Mouse (Mus musculus) kidney, embryonic 16.5 days (tissue): ENCODE results near the gene Slc22a15. TPM values are rescaled to one million over a fixed set of nuclear protein-coding genes. Genes with fewer than 3 reads are reported as not detected.

Source experiments
- ATAC-seq: fragments of 200-750 bp; cut with Nextera tagmentation; 2 replicates; pipeline ENCODE4 v1.8.0; 2017; ENCODE audit warnings: moderate TSS enrichment; ENCODE audit not compliant: low FRiP score, low TSS enrichment
- H3K27ac ChIP-seq: fragments of 300-500 bp; sonication (generic); 2 replicates; pipeline ENCODE4 v1.5.1; 2014; ENCODE audit warnings: low read length
- H3K27me3 ChIP-seq: fragments of 300-500 bp; sonication (generic); 2 replicates; pipeline ENCODE4 v1.6.1; 2014; ENCODE audit warnings: low read length, control low read depth, mixed read lengths; ENCODE audit not compliant: insufficient read depth
- H3K36me3 ChIP-seq: fragments of 300-500 bp; sonication (generic); 2 replicates; pipeline ENCODE4 v1.6.1; 2014; ENCODE audit warnings: low read length, control low read depth, mixed read lengths; ENCODE audit not compliant: insufficient read depth
- H3K4me1 ChIP-seq: fragments of 300-500 bp; sonication (generic); 2 replicates; pipeline ENCODE4 v1.6.1; 2014; ENCODE audit warnings: low read length, control low read depth, mixed read lengths; ENCODE audit not compliant: insufficient read depth
- H3K4me2 ChIP-seq: fragments of 300-500 bp; sonication (generic); replicated peaks from 2 replicates; pipeline ENCODE4 v1.6.1; 2014; ENCODE audit warnings: low read depth, low read length
- H3K4me3 ChIP-seq: fragments of 300-500 bp; sonication (generic); 2 replicates; pipeline ENCODE4 v1.5.1; 2014; ENCODE audit warnings: mild to moderate bottlenecking, low read length
- H3K9ac ChIP-seq: fragments of 300-500 bp; sonication (generic); replicated peaks from 2 replicates; pipeline ENCODE4 v1.6.1; 2014; ENCODE audit warnings: low read length
- H3K9me3 ChIP-seq: fragments of 300-500 bp; sonication (generic); 2 replicates; pipeline ENCODE4 v1.6.1; 2016; ENCODE audit warnings: low read length, control low read depth
- WGBS: fragments of 180-500 bp; shearing (Covaris S2); extraction: QIAGEN DNeasy Blood & Tissue Kit; methylation state at CpG from one replicate; pipeline ENCODE4 v1.1.7; 2014; 5-methylcytosine and 5-hydroxymethylcytosine counted together
- polyA plus RNA-seq: library from polyadenylated mRNA; unstranded; fragments of >200 nt; fragmentation: Nextera tagmentation; extraction: Ambion mirVana; gene quantifications from 2 replicates; pipeline ENCODE4 v1.2.1, GENCODE M21; 2015

Slc22a15 gene
- polyA plus RNA-seq, 1 experiment from 2014 or later, result 3.0 TPM

DNA sequence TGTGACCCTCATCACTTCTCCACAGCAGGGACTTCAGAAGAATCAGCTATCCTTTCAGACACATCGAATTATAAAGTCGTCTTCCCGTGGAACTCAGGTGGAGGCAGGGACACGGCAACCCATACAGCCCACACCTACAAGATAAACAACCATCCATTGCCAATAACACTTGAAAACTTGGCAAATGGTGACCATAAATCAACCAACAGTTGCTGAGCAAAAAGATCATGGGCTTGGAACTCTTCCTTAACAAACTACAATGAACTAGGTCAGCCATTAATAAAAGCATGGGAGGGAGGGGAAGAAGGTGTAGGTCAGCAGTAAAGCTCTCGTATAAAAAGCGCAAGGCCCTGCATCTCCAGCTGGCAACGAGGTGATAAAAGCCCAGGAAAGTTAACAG lies 1.9 kb downstream of the Slc22a15 start:
- no peak for ATAC-seq
- no peaks in the 10 kb centered on the region for H3K9me3 ChIP-seq
- peaks cover 20% of the 10 kb centered on the region for H3K4me1 ChIP-seq
- no peak overlapping the region for H3K4me2 ChIP-seq
- H3K27me3 ChIP-seq, result no peaks in the 10 kb centered on the region
- H3K9ac ChIP-seq, result no peak overlapping the region
- H3K4me3 ChIP-seq, result no peak overlapping the region
- 57% methylated on average over 7 of the region's 7 CpGs for WGBS
- no peaks in the 10 kb centered on the region for H3K36me3 ChIP-seq
- H3K27ac ChIP-seq, result no peak overlapping the region

DNA sequence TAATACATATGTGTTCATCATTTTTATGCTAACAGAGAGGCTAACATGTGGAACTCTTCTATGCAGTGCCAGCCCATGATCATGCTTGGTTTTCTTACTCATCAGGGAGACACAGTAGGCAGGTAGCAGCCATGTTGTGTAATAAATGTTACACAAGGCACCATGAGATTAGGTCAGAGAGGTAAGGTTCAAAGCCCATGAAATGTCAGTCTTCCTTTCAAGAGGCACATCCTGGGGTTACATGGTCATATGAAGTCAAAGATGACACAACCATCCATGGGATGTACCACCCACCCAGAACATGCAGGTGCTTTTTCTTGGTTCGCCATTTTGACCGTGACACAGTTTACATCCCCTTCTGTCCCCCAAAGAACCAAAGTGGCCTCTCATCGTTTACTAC lies 5.7 kb downstream of the Slc22a15 start:
- Histone ChIP-seq H3K4me2 (no peak overlapping the region), H3K9me3 (no peaks in the 10 kb centered on the region), H3K4me3 (no peak overlapping the region), H3K27ac (no peak overlapping the region), H3K36me3 (no peaks in the 10 kb centered on the region), H3K4me1 (peaks cover 11% of the 10 kb centered on the region), H3K9ac (no peak overlapping the region), H3K27me3 (no peaks in the 10 kb centered on the region)
- no peak for ATAC-seq
- 94% methylated on average over 3 of the region's 3 CpGs for WGBS

DNA sequence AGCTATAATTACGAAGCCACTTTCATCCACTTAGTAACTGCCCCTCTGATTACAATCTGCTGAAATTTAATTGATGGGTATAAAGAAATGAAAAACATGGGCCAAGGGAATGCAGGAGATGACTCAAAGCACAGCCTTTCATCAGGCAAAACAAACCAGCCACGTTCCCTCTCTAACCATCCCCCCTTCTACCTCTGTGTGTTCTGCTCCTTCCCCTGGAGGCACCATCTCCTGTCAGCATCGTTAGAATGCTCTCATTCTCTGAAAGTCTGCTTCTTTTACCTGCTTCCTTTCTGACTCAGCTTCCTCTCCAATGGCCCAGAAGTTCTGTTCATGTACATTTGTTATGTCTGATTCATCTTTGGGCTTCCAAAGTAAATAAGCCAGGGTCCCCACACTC lies 6.6 kb downstream of the Slc22a15 start:
- H3K9me3 ChIP-seq, result no peaks in the 10 kb centered on the region
- H3K4me3 ChIP-seq, result no peak overlapping the region
- ATAC-seq, result no peak
- H3K9ac ChIP-seq, result no peak overlapping the region
- H3K27me3 ChIP-seq, result no peaks in the 10 kb centered on the region
- H3K27ac ChIP-seq, result no peak overlapping the region
- 29% methylated on average over 3 of the region's 3 CpGs for WGBS
- no peaks in the 10 kb centered on the region for H3K36me3 ChIP-seq
- H3K4me1 ChIP-seq, result peaks cover 2% of the 10 kb centered on the region; the same call in 1 of the 2 replicates
- no peak overlapping the region for H3K4me2 ChIP-seq

DNA sequence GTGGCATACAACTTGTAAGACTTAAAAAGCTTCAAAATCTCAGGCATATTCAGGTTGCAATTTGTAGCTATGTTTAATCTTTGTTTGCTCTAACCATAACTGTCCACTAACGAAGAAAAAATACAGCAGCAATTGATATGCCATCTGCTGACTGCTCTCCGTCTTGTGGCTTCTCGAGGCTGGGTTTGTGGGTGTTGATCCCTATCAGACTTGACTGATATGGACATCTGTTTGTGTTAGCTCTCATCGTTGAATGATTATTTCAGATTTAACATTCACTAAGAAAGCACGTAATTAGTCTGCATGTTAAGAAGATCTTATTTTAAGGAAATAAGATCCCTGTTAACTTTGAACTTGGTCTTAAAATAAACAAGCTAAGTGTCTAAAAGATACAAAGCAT lies 7.7 kb downstream of the Slc22a15 start:
- no peaks in the 10 kb centered on the region for H3K36me3 ChIP-seq
- H3K27me3 ChIP-seq, result no peaks in the 10 kb centered on the region
- no peak for ATAC-seq
- no peaks in the 10 kb centered on the region for H3K9me3 ChIP-seq
- H3K27ac ChIP-seq, result no peak overlapping the region
- no peaks in the 10 kb centered on the region for H3K4me1 ChIP-seq
- H3K9ac ChIP-seq, result no peak overlapping the region
- WGBS, result 65% methylated on average over 5 of the region's 5 CpGs
- H3K4me2 ChIP-seq, result no peak overlapping the region
- H3K4me3 ChIP-seq, result no peak overlapping the region

DNA sequence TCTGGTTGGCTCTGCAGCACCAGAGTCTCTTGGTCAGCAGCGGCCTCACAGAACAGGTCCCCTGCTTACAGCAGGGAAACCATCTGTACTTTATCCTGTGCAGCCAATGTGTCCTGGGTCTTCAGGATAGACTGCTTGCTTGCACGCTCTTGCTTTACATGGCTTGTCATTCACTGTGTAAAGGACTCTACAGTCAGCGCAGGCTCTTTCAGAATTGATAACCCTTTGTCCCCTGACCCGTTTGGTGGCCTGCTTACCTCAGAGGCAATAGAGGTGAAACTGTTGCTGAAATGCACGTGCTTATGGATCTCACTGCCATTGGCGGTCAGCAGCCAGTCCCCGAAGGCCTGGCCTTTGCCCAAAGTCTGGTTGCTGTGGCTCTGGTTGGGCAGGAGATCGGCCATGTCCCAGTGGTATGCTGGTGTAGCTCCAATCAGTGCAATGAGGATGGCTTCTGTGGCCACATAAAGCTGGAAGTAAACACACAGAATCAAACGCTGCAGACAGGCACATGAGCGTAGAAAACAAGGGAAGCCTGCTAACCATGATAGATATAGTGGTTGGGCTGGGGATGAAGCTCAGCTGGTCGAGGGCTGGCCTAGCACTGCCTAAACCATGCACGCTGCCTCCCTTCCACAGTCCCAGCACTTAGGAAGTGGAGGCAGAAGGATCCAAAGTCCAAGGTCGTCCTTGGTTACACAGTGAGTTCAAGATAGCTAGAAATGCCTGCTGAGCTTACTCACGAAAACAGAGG lies 9.0 kb downstream of the Slc22a15 start:
- no peak for ATAC-seq
- H3K27ac ChIP-seq, result no peak overlapping the region
- no peaks in the 10 kb centered on the region for H3K4me1 ChIP-seq
- 74% methylated on average over 14 of the region's 14 CpGs for WGBS
- no peaks in the 10 kb centered on the region for H3K36me3 ChIP-seq
- no peak overlapping the region for H3K4me3 ChIP-seq
- H3K4me2 ChIP-seq, result no peak overlapping the region
- no peaks in the 10 kb centered on the region for H3K9me3 ChIP-seq
- no peaks in the 10 kb centered on the region for H3K27me3 ChIP-seq
- no peak overlapping the region for H3K9ac ChIP-seq

DNA sequence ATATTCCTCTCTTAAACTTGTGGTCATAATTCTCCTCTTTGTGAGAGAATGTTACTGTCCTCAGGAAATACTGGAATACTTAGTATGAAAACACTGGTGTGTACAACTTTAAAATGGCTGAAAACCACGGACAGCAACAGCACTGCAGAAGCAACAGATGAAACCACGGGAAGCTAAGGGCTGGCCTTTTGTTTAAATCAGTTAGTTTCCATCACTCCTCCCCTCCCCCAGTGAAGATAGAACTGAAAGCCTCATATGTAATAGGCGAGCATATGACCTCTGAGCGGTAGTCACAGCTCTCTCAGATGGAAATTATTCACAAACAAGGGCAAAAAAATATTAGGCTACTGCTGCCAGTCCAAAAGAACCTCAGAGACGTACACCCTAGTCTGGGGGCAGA lies 10.0 kb downstream of the Slc22a15 start:
- ATAC-seq, result no peak
- H3K9ac ChIP-seq, result no peak overlapping the region
- 81% methylated on average over 5 of the region's 5 CpGs for WGBS

DNA sequence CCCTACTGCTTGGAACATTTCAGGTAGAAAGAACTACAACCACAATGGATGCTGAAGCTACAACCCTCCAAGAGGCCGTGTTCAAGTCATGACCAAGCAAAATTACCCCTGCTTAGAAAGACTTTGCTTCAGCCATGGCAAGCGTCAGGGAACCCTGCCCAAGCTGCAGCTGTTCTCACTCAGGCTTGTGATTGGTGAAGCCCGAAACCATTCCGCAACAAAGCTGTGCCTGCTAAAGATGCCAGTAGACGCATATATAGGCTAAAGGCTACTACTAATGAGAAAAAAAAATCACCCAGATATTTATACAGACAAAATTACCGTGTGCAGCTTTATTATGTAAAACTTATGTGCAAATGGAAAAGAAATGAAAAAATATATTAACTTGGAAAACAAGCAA lies 12.2 kb downstream of the Slc22a15 start:
- Histone ChIP-seq H3K4me2 (no peak overlapping the region), H3K27me3 (no peaks in the 10 kb centered on the region), H3K36me3 (no peaks in the 10 kb centered on the region; the same call in 1 of the 2 replicates), H3K9me3 (no peaks in the 10 kb centered on the region), H3K9ac (no peak overlapping the region), H3K4me3 (no peak overlapping the region), H3K4me1 (no peaks in the 10 kb centered on the region), H3K27ac (no peak overlapping the region)
- 70% methylated on average over 6 of the region's 6 CpGs for WGBS
- ATAC-seq, result no peak

More for the DNA sequence above, 10.0 kb downstream of the Slc22a15 start:
- Histone ChIP-seq H3K4me2 (no peak overlapping the region), H3K4me3 (no peak overlapping the region), H3K27ac (no peak overlapping the region), H3K4me1 (no peaks in the 10 kb centered on the region), H3K9me3 (no peaks in the 10 kb centered on the region), H3K27me3 (no peaks in the 10 kb centered on the region), H3K36me3 (no peaks in the 10 kb centered on the region)

DNA sequence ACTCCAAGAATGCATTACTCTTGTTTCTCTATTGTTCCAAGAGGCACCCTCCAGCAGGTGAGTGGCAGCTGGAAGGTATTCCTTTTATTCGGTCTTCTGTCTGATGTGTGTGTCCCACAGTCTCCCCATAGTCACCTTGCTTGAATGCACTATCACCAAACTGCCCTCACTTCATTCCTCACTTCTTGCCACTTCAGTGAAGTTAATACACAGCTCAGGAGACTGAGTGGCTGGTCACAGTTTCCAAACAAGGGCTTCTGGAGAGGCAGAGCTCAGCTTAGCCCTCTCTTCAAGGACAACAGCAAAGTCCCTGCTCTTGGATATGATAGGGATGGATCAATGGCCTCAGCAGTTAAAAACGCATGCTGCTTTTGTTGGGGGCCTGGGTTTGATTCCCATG lies 17.2 kb downstream of the Slc22a15 start:
- 67% methylated on average over 2 of the region's 2 CpGs for WGBS
- no peak overlapping the region for H3K9ac ChIP-seq
- no peak overlapping the region for H3K4me3 ChIP-seq
- no peak for ATAC-seq
- H3K27me3 ChIP-seq, result no peaks in the 10 kb centered on the region
- H3K36me3 ChIP-seq, result no peaks in the 10 kb centered on the region; the same call in 1 of the 2 replicates
- no peak overlapping the region for H3K4me2 ChIP-seq
- peaks cover 7% of the 10 kb centered on the region for H3K4me1 ChIP-seq
- no peak overlapping the region for H3K27ac ChIP-seq
- H3K9me3 ChIP-seq, result no peaks in the 10 kb centered on the region

DNA sequence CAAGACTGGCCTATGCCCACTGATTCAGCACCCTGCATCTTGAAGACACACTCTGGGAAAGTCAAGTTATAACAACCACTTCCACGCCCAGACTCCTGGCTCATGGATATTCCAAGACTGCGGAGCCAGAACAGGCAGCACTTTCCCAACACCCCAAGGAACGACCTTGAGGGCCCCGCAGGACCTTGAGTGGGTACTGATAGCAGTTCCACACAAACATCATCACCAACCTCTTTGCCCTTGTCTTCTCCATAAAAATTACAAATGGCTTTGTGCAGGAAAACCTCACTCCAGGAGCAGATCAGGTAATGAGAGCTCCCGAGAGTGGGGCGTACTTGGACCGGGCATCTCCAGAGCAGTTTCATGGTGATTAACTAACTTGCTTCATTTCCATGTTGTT lies 19.5 kb downstream of the Slc22a15 start:
- Histone ChIP-seq H3K27ac (no peak overlapping the region), H3K4me2 (no peak overlapping the region), H3K9ac (no peak overlapping the region), H3K4me1 (peaks cover 7% of the 10 kb centered on the region), H3K27me3 (no peaks in the 10 kb centered on the region), H3K36me3 (no peaks in the 10 kb centered on the region; the same call in 1 of the 2 replicates), H3K4me3 (no peak overlapping the region), H3K9me3 (no peaks in the 10 kb centered on the region)
- WGBS, result 82% methylated on average over 7 of the region's 7 CpGs
- ATAC-seq, result no peak

DNA sequence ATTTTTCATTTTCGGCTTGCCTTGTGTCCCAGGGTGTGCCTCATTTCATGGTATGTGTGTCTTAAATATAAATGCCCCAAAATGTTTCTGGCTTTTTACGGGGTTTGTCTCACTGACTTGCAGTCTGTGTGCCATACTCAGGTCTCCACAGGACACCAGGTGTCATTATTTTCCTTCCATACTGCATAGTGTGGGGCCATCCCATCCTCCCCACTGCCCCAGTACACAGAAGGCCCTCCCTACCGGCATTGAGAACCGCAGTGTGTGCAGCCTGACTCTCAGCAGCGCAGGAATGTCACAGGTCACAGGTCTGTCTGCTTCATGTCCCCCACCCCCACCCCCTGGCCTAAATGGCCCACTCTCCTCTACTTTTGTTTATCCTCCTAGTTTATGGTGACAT lies 21.2 kb downstream of the Slc22a15 start:
- 57% methylated on average over 5 of the region's 5 CpGs for WGBS
- no peak for ATAC-seq
- Histone ChIP-seq H3K27ac (no peak overlapping the region), H3K4me2 (no peak overlapping the region), H3K9ac (no peak overlapping the region), H3K36me3 (no peaks in the 10 kb centered on the region), H3K4me1 (peaks cover 7% of the 10 kb centered on the region), H3K9me3 (no peaks in the 10 kb centered on the region), H3K27me3 (no peaks in the 10 kb centered on the region), H3K4me3 (no peak overlapping the region)
